10 mouse cellular contexts compared by ENCODE assay signal in the genomic region with DNA sequence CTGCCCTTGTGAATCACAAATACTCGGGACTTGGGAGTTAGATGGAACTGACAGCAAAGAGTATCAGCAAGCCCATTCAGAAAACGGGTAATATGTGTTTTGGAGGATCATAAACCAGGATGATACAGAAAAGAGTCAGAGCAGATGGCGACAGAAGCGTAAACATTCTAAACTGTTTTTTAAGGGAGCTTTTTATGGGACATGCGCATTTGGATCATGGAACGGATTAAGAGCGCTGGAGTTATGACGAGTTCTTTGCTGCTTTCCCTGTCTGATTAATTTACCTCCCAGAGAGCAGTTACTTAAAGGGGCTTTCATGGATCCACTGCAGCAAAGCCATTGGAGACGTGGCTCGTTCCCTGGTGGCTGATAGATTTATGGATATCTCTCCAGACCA.
DNase-seq lines count a peak whose midpoint lies in the region; ATAC-seq and TF ChIP-seq lines count a peak whose summit lies in the region.
"Had no signal": no experiment of that assay in that cellular context is flagged by ENCODE, and none has a peak within 500 bp of the region (broad histone marks: within the 10 kb centered on the region; RNA-seq: fewer than 3 reads in every experiment).

No protein-coding gene starts in this region.

- H3K4me3 ChIP-seq in left cerebral cortex, adult 2 months: peak overlapping the region; percentile 19; the same call in 1 of the 2 replicates
- no peak overlapping the region for H3K4me3 ChIP-seq in hindbrain, embryonic 14.5 days (replicated peaks; ENCODE audit: low read length)
- H3K4me3 ChIP-seq in neural tube, embryonic 15.5 days (replicated peaks): peak overlapping the region; percentile 19
- no peak overlapping the region for H3K4me3 ChIP-seq in heart, adult 2 months
- H3K4me3 ChIP-seq: embryonic facial prominence, embryonic 13.5 days had no signal

- ATAC-seq in hindbrain, embryonic 14.5 days (ENCODE audit: low FRiP score): peak; percentile 43; the same call in 1 of the 2 replicates
- peak; percentile 80 for ATAC-seq in neural tube, embryonic 15.5 days (ENCODE audit: low FRiP score)

- no peak for TF ChIP-seq CTCF in left cerebral cortex, adult 2 months (IDR thresholded peaks at IDR 0.05)
- no peak for TF ChIP-seq CTCF in heart, adult 2 months (IDR thresholded peaks at IDR 0.05)

- TF ChIP-seq EP300 in heart, adult 2 months (IDR thresholded peaks at IDR 0.05; ENCODE audit: insufficient read depth, low read depth, low read length): no peak

- no peaks in the 10 kb centered on the region for H3K36me3 ChIP-seq in hindbrain, embryonic 14.5 days (replicated peaks; ENCODE audit: control insufficient read depth, insufficient read depth)
- H3K36me3 ChIP-seq in neural tube, embryonic 15.5 days: no peaks in the 10 kb centered on the region
- no peaks in the 10 kb centered on the region for H3K36me3 ChIP-seq in heart, adult 2 months (ENCODE audit: control insufficient read depth, insufficient read depth, low read length)
- H3K36me3 ChIP-seq: embryonic facial prominence, embryonic 13.5 days had no signal

- 42% methylated on average over 10 of the region's 10 CpGs for WGBS in hindbrain, embryonic 14.5 days
- 11% methylated on average over 10 of the region's 10 CpGs for WGBS in neural tube, embryonic 15.5 days
- 78% methylated on average over 10 of the region's 10 CpGs for WGBS in heart, adult 2 months

- H3K27ac ChIP-seq in left cerebral cortex, adult 2 months: no peak overlapping the region
- peak overlapping the region; percentile 33; the same call in 1 of the 2 replicates for H3K27ac ChIP-seq in hindbrain, embryonic 14.5 days
- H3K27ac ChIP-seq in neural tube, embryonic 15.5 days (replicated peaks): peak overlapping the region; percentile 72
- no peak overlapping the region for H3K27ac ChIP-seq in heart, adult 2 months
- H3K27ac ChIP-seq: embryonic facial prominence, embryonic 13.5 days had no signal

- H3K9me3 ChIP-seq in hindbrain, embryonic 14.5 days (ENCODE audit: control insufficient read depth, low read length): no peaks in the 10 kb centered on the region
- H3K9me3 ChIP-seq in neural tube, embryonic 15.5 days (replicated peaks): no peaks in the 10 kb centered on the region
- H3K9me3 ChIP-seq: embryonic facial prominence, embryonic 13.5 days had no signal

- no peaks in the 10 kb centered on the region for H3K79me2 ChIP-seq in heart, adult 2 months (replicated peaks; ENCODE audit: control insufficient read depth, insufficient read depth, low read length)

- TF ChIP-seq POLR2A in heart, adult 2 months (IDR thresholded peaks at IDR 0.05; ENCODE audit: insufficient read depth, low read depth, low read length): no peak

- H3K4me1 ChIP-seq in hindbrain, embryonic 14.5 days (replicated peaks; ENCODE audit: control insufficient read depth, insufficient read depth, low read length): peaks cover 5% of the 10 kb centered on the region; the same call in 1 of the 2 replicates
- H3K4me1 ChIP-seq in neural tube, embryonic 15.5 days: peaks cover 21% of the 10 kb centered on the region
- H3K4me1 ChIP-seq in heart, adult 2 months (ENCODE audit: control insufficient read depth, insufficient read depth, low read length): no peaks in the 10 kb centered on the region
- H3K4me1 ChIP-seq: embryonic facial prominence, embryonic 13.5 days had no signal

- H3K9ac ChIP-seq in hindbrain, embryonic 14.5 days: no peak overlapping the region
- 0 out of 2 replicates have a peak overlapping the region, but pooled peaks have one; percentile 2 for H3K9ac ChIP-seq in neural tube, embryonic 15.5 days (replicated peaks)
- H3K9ac ChIP-seq in heart, adult 2 months (ENCODE audit: low read depth, low read length): no peak overlapping the region
- H3K9ac ChIP-seq: embryonic facial prominence, embryonic 13.5 days had no signal

- H3K27me3 ChIP-seq in hindbrain, embryonic 14.5 days (ENCODE audit: control insufficient read depth, insufficient read depth, low read length): no peaks in the 10 kb centered on the region
- no peaks in the 10 kb centered on the region for H3K27me3 ChIP-seq in neural tube, embryonic 15.5 days (replicated peaks)
- no peaks in the 10 kb centered on the region for H3K27me3 ChIP-seq in heart, adult 2 months (ENCODE audit: control insufficient read depth, insufficient read depth, low read length)
- H3K27me3 ChIP-seq: embryonic facial prominence, embryonic 13.5 days had no signal

- intact Hi-C loops in left cerebral cortex, adult 2 months (cut with DNase I): no loop called here
- intact Hi-C loops in left cerebral cortex, postnatal 10 days (cut with DNase I): no loop called here
- intact Hi-C loops in heart, adult 2 months (cut with DNase I): no loop called here

- DNase-seq in left cerebral cortex, adult 2 months (ENCODE audit: extremely low spot score in 1 of 2, low spot score in 2 of 2): no peak
- no peak for DNase-seq in left cerebral cortex, postnatal 10 days (ENCODE audit: extremely low spot score in 1 of 2, low spot score in 2 of 2)
- DNase-seq in hindbrain, embryonic 14.5 days (ENCODE audit: low spot score): peak; percentile 55
- DNase-seq in layer of hippocampus, postnatal 36 days: peak; percentile 12 to 33
- no peak for DNase-seq in heart, adult 2 months
- no peak for DNase-seq in lung, postnatal 4 days
- DNase-seq in left cerebral cortex, adult 11 months (ENCODE audit: low spot score): no peak
- DNase-seq: gastrocnemius, postnatal 10 days had no signal

- H3K4me2 ChIP-seq in hindbrain, embryonic 14.5 days (replicated peaks): peak overlapping the region; percentile 31
- H3K4me2 ChIP-seq in neural tube, embryonic 15.5 days: peak overlapping the region; percentile 51
- H3K4me2 ChIP-seq: embryonic facial prominence, embryonic 13.5 days had no signal

Comparison
In these comparisons a context has a peak if more than half of its experiments do, and no peak if none do; other contexts are left out.
1. DNase-seq: peak in hindbrain, embryonic 14.5 days (single experiment) and layer of hippocampus, postnatal 36 days (2 of 2); none in left cerebral cortex, adult 2 months (0 of 2), left cerebral cortex, postnatal 10 days (0 of 2), heart, adult 2 months (0 of 2), lung, postnatal 4 days (0 of 2) and left cerebral cortex, adult 11 months (single experiment).
2. H3K27ac ChIP-seq: peak in hindbrain, embryonic 14.5 days (single experiment) and neural tube, embryonic 15.5 days (single experiment); none in left cerebral cortex, adult 2 months (single experiment) and heart, adult 2 months (single experiment).
3. H3K4me3 ChIP-seq: peak in left cerebral cortex, adult 2 months (single experiment) and neural tube, embryonic 15.5 days (single experiment); none in hindbrain, embryonic 14.5 days (single experiment) and heart, adult 2 months (single experiment).